Mouse (Mus musculus): Measurements from ENCODE around the gene Meaf6. TPM values are rescaled to one million over a fixed set of nuclear protein-coding genes. Genes with fewer than 3 reads are reported as not detected.
A peak's percentile ranks its signal among the peaks of the same experiment; 100 is the strongest.

Gene Meaf6
- polyA plus RNA-seq, 1 experiment from 2014 or later: 153 TPM

DNA sequence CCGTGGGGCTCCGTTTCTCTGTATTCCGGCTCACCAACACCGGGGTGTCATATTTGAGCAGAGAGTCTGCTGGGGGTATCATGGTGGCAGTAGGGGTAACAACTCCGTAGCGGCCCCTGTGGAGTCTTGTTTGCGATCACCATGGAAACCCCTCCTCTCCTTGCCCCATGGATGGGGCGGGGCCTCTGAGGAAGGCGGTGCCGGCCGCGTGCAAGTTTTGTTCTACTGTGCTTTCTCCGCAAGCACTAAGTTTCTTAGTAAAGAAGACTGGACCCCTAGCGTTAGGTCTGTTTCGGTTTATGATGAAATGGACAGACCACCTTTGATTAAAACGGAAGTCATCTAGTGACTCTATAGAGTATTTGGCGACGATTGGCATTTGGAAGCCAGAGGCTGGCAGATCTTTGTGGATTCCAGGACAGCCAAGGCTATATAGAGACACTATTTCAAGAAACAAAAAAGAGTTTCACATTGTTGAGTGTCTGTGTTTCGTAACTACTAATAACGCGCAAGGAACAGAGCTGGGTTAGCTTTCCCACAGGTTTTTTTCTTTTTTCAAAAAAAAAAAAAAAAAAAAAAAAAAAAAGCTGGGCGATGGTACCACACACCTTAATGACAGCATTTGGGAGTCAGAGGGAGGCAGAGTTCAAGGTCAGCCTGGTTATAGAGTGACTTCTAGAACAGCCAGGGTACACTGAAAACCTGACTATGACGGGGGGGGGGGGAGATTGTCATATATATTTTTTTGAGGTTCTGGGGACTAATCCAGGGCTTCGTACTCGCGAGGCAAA lies 19.2 kb upstream of the Meaf6 start, which contains the start of gene Dnali1:
Gene Dnali1, minus strand, starts transcription at position 187 of the 791 bp plus-strand sequence.
- Histone ChIP-seq H3K9ac (ENCODE audit: low read length) (peak within 1 kb of the TSS; percentile 83), H3K9me3 (replicated peaks; ENCODE audit: control insufficient read depth, low read length) (no peaks in the 10 kb centered on the region), H3K27ac (ENCODE audit: low read depth, low read length) (no peak within 1 kb of the TSS), H3K36me3 (ENCODE audit: control insufficient read depth, insufficient read depth, low read length) (peaks cover 22% of the 10 kb centered on the region), H3K4me3 (ENCODE audit: low read depth, low read length) (peak within 1 kb of the TSS; percentile 92), H3K27me3 (replicated peaks; ENCODE audit: control insufficient read depth, insufficient read depth, low read length) (no peaks in the 10 kb centered on the region), H3K4me2 (ENCODE audit: low read length) (peak within 1 kb of the TSS; percentile 92), H3K4me1 (ENCODE audit: control insufficient read depth, insufficient read depth, low read length) (peaks cover 9% of the 10 kb centered on the region)
- DNase-seq (ENCODE audit: low spot score) (peak; percentile 73), ATAC-seq (peak; percentile 47)
- 4% methylated on average over 26 of the region's 26 CpGs for WGBS

DNA sequence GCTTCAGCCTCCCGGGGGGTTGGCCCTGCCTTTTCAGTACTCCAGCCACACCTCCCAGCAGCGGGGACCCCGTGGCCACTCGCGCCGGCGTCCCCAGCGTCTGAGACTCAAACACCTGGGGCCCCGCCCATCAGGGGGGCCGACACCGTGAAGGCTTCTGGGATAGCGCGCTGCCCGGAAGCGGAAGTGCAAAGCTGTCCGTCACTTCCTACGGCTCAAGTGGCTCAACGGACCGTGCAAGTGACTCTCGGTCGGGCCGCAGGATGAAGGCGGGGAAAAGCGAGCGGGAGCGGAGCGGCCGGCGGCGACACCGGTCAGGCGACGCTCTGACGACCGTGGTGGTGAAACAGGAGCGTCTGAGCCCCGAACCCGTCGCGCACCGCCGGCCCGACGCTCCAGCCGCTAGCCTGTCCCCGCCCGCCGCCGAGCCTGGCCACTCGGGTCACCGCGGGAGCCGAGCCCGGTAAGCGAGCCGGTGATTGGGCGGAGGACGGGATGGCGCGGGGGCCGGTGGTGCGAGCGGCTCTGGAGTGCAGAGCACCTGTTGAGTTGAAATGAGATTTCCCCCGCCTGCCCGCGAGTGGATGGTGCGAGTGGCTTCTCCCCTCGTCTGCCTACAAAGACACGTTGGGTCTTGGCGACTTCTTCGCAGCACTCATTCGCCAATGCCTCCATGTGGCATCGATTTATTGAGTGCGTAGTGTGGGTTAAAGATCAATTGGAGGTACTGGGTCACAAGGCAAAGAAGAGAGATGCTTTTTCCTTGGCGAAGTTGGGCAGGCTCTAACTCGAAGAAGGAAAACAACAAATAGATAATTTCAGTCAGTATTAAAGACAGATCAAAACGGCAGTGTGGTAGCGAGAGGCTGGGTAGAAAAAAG lies 18.2 kb upstream of the Meaf6 start, which contains the start of gene Snip1:
Gene Snip1, plus strand, starts transcription at position 183 of the 881 bp plus-strand sequence.
- Histone ChIP-seq H3K4me2 (ENCODE audit: low read length) (peak within 1 kb of the TSS; percentile 92), H3K27me3 (replicated peaks; ENCODE audit: control insufficient read depth, insufficient read depth, low read length) (no peaks in the 10 kb centered on the region), H3K36me3 (ENCODE audit: control insufficient read depth, insufficient read depth, low read length) (peaks cover 32% of the 10 kb centered on the region), H3K9me3 (replicated peaks; ENCODE audit: control insufficient read depth, low read length) (no peaks in the 10 kb centered on the region), H3K27ac (ENCODE audit: low read depth, low read length) (no peak within 1 kb of the TSS), H3K4me1 (ENCODE audit: control insufficient read depth, insufficient read depth, low read length) (peaks cover 9% of the 10 kb centered on the region), H3K9ac (ENCODE audit: low read length) (peak within 1 kb of the TSS; percentile 83), H3K4me3 (ENCODE audit: low read depth, low read length) (peak within 1 kb of the TSS; percentile 92)
- peak; percentile 96 for DNase-seq (ENCODE audit: low spot score)
- WGBS: 1% methylated on average over 78 of the region's 78 CpGs
- peak; percentile 96 for ATAC-seq

DNA sequence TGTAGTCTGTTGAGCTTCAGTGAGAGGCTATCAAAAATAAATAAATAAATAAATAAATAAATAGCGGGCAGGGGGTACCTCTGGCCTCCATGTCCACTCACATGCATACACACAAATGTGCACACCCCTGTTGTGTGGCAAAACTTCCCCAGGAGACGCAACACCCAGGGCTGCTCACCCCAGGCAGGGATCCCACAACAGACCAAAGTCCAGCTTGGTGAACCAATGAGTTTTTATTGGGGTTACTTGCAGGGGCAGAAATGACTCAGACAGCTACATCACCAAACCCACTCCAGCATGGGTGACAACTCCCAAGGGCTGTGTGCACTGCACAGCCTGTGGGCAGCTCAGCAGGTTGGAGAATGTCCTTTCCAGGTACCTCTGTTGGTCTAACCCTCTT lies 7.2 kb upstream of the Meaf6 start:
- Histone ChIP-seq H3K27ac (ENCODE audit: low read depth, low read length) (no peak overlapping the region), H3K9me3 (replicated peaks; ENCODE audit: control insufficient read depth, low read length) (no peaks in the 10 kb centered on the region), H3K36me3 (ENCODE audit: control insufficient read depth, insufficient read depth, low read length) (peaks cover 38% of the 10 kb centered on the region), H3K4me2 (ENCODE audit: low read length) (no peak overlapping the region), H3K4me3 (ENCODE audit: low read depth, low read length) (no peak overlapping the region), H3K4me1 (ENCODE audit: control insufficient read depth, insufficient read depth, low read length) (no peaks in the 10 kb centered on the region), H3K9ac (ENCODE audit: low read length) (no peak overlapping the region), H3K27me3 (replicated peaks; ENCODE audit: control insufficient read depth, insufficient read depth, low read length) (no peaks in the 10 kb centered on the region)
- ATAC-seq: no peak
- DNase-seq (ENCODE audit: low spot score): no peak
- WGBS: 90% methylated on average over 2 of the region's 2 CpGs

DNA sequence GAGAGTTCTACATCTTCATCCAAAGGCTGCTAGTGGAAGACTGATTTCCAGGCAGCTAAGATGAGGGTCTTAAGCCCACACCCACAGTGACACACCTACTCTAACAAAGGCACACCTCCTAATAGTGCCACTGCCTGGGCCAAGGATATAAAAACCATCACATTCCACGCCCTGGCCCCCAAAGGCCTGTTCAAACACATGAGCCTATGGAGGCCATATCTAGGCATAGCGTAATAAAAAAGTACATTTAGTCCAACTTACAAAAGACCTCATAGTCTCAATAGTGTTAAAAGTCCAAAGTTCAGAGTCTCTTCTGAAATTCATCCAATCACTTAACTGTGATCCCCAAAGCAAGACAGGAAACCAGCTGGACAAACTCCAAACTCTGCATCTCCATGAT lies 6.2 kb upstream of the Meaf6 start:
- ATAC-seq (no peak), DNase-seq (ENCODE audit: low spot score) (no peak)
- H3K27me3 ChIP-seq (replicated peaks; ENCODE audit: control insufficient read depth, insufficient read depth, low read length): no peaks in the 10 kb centered on the region
- no peak overlapping the region for H3K27ac ChIP-seq (ENCODE audit: low read depth, low read length)
- 91% methylated on average over 2 of the region's 2 CpGs for WGBS
- H3K4me1 ChIP-seq (ENCODE audit: control insufficient read depth, insufficient read depth, low read length): no peaks in the 10 kb centered on the region
- H3K9me3 ChIP-seq (replicated peaks; ENCODE audit: control insufficient read depth, low read length): no peaks in the 10 kb centered on the region
- no peak overlapping the region for H3K4me2 ChIP-seq (ENCODE audit: low read length)
- peaks cover 28% of the 10 kb centered on the region for H3K36me3 ChIP-seq (ENCODE audit: control insufficient read depth, insufficient read depth, low read length)
- H3K9ac ChIP-seq (ENCODE audit: low read length): no peak overlapping the region
- H3K4me3 ChIP-seq (ENCODE audit: low read depth, low read length): no peak overlapping the region

DNA sequence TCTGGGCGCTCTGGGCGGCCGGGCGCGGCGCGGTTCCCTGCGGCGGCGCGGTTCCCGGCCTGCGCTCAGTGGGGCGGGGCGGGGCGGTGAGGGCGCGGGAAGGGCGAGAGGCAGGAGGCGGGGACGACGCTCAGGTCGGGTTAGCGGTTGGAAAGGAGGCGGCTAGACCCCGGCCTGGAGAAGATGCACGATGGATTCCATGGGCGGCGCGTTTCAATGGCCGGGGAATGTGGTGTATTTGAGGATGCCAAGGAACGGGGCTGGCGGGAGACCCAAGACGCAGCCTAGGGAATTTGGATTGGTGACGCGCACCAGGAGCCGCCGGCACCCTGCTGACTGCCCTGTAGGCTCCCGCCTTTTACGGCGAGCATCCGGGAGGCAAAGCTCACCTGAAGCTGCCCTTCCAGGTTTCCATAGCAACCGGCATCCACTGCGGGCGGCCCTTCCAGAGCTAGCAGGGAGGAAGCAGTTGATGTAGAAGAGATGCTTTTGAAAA lies 460 bp downstream of the Meaf6 start:
- DNase-seq (ENCODE audit: low spot score): peak; percentile 85
- no peaks in the 10 kb centered on the region for H3K9me3 ChIP-seq (replicated peaks; ENCODE audit: control insufficient read depth, low read length)
- peak overlapping the region; percentile 83 for H3K4me3 ChIP-seq (ENCODE audit: low read depth, low read length)
- no peaks in the 10 kb centered on the region for H3K27me3 ChIP-seq (replicated peaks; ENCODE audit: control insufficient read depth, insufficient read depth, low read length)
- peaks cover 9% of the 10 kb centered on the region for H3K4me1 ChIP-seq (ENCODE audit: control insufficient read depth, insufficient read depth, low read length)
- H3K9ac ChIP-seq (ENCODE audit: low read length): peak overlapping the region; percentile 92
- peaks cover 33% of the 10 kb centered on the region for H3K36me3 ChIP-seq (ENCODE audit: control insufficient read depth, insufficient read depth, low read length)
- peak overlapping the region; percentile 87 for H3K4me2 ChIP-seq (ENCODE audit: low read length)
- ATAC-seq: peak; percentile 92
- peak overlapping the region; percentile 98 for H3K27ac ChIP-seq (ENCODE audit: low read depth, low read length)
- WGBS: 0% methylated on average over 45 of the region's 45 CpGs

DNA sequence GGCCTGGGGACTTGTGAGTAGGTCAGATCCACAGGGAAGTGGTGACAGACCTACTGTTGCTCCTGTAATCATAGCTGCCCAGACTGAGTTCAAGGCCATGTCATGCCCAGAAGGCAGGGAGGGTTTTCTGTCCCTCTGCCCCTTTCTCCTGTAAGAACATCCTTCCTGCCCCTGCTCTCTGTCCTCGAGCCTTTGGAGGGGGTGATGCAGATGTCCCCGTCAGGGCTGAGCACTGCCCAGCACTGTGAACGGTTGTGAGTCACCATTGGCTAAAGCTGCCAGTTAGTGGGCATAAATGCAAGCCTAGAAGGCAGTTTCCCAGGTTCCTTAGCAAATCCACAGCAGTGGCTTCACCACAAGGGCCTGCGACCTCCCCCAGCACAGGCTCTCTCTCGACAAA lies 8.1 kb downstream of the Meaf6 start:
- DNase-seq (ENCODE audit: low spot score): no peak
- no peaks in the 10 kb centered on the region for H3K9me3 ChIP-seq (replicated peaks; ENCODE audit: control insufficient read depth, low read length)
- no peak for ATAC-seq
- peaks cover 55% of the 10 kb centered on the region for H3K36me3 ChIP-seq (ENCODE audit: control insufficient read depth, insufficient read depth, low read length)
- H3K27me3 ChIP-seq (replicated peaks; ENCODE audit: control insufficient read depth, insufficient read depth, low read length): no peaks in the 10 kb centered on the region
- H3K4me1 ChIP-seq (ENCODE audit: control insufficient read depth, insufficient read depth, low read length): no peaks in the 10 kb centered on the region
- H3K4me3 ChIP-seq (ENCODE audit: low read depth, low read length): no peak overlapping the region
- H3K27ac ChIP-seq (ENCODE audit: low read depth, low read length): no peak overlapping the region
- H3K4me2 ChIP-seq (ENCODE audit: low read length): no peak overlapping the region
- H3K9ac ChIP-seq (ENCODE audit: low read length): no peak overlapping the region
- 91% methylated on average over 5 of the region's 5 CpGs for WGBS

DNA sequence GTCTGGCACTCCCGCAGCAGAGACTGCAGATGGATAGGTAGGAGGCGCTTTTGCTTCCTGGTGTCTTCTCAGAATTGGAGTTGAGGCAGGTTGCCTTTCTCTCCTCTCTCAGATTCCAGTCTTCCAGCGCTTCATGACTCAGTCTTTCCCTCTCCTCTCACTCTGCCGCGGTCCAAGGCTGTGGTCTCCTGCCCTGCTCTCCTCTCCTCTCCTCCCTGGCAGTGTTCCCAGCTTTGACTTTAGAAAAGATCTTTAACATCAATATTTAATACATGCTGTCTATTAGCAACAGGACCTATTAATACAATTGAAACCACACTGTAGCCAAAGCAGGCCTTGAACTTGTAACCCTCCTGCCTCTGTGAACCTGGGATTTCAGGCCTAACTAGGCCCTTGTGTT lies 11.1 kb downstream of the Meaf6 start:
- Histone ChIP-seq H3K36me3 (ENCODE audit: control insufficient read depth, insufficient read depth, low read length) (peaks cover 32% of the 10 kb centered on the region), H3K9me3 (replicated peaks; ENCODE audit: control insufficient read depth, low read length) (no peaks in the 10 kb centered on the region), H3K4me1 (ENCODE audit: control insufficient read depth, insufficient read depth, low read length) (no peaks in the 10 kb centered on the region), H3K27ac (ENCODE audit: low read depth, low read length) (no peak overlapping the region), H3K4me2 (ENCODE audit: low read length) (no peak overlapping the region), H3K4me3 (ENCODE audit: low read depth, low read length) (no peak overlapping the region), H3K27me3 (replicated peaks; ENCODE audit: control insufficient read depth, insufficient read depth, low read length) (no peaks in the 10 kb centered on the region), H3K9ac (ENCODE audit: low read length) (no peak overlapping the region)
- ATAC-seq (no peak), DNase-seq (ENCODE audit: low spot score) (no peak)
- 97% methylated on average over 5 of the region's 5 CpGs for WGBS

DNA sequence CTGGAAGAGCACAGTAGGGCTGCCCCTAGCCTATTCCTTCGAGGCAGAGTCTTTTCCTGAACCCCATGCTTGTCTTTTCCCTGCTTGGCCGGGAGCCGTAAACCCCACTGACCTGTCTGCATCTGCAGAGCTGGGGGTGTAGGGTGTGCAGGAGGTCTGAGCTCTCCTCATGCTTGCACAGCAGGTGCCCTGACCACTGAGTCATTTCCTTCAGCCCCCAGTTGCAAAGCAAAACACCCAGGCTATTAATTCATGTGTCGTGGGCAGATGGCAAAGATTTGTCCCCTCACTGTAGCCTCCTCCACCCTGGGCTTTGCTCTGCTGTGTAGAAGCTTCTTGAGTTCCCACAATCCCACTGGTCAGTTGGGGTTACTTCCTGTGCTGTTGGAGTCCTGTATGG lies 12.5 kb downstream of the Meaf6 start:
- peaks cover 19% of the 10 kb centered on the region; the same call in 1 of the 2 replicates for H3K36me3 ChIP-seq (ENCODE audit: control insufficient read depth, insufficient read depth, low read length)
- H3K9me3 ChIP-seq (replicated peaks; ENCODE audit: control insufficient read depth, low read length): no peaks in the 10 kb centered on the region
- ATAC-seq (no peak), DNase-seq (ENCODE audit: low spot score) (no peak)
- H3K4me2 ChIP-seq (ENCODE audit: low read length): no peak overlapping the region
- no peak overlapping the region for H3K27ac ChIP-seq (ENCODE audit: low read depth, low read length)
- no peaks in the 10 kb centered on the region for H3K27me3 ChIP-seq (replicated peaks; ENCODE audit: control insufficient read depth, insufficient read depth, low read length)
- H3K4me3 ChIP-seq (ENCODE audit: low read depth, low read length): no peak overlapping the region
- H3K9ac ChIP-seq (ENCODE audit: low read length): no peak overlapping the region
- H3K4me1 ChIP-seq (ENCODE audit: control insufficient read depth, insufficient read depth, low read length): no peaks in the 10 kb centered on the region
- WGBS: 87% methylated on average over 4 of the region's 4 CpGs
